Mouse (Mus musculus) spleen, adult 2 months (tissue): ENCODE measurements around the gene Fam71f1.

Experiments used
- CTCF ChIP-seq: fragments of 200-500 bp; IDR thresholded peaks from 2 replicates; pipeline ENCODE4 v1.5.1; 2011; ENCODE audit warnings: mild to moderate bottlenecking, inconsistent platforms; ENCODE audit not compliant: insufficient read depth, insufficient read length, insufficient replicate concordance; ENCODE audit errors: extremely low read depth
- POLR2A ChIP-seq: fragments of 200-500 bp; IDR thresholded peaks from 2 replicates; pipeline ENCODE4 v1.6.1; 2011; ENCODE audit warnings: low read depth, low read length, inconsistent platforms

DNA sequence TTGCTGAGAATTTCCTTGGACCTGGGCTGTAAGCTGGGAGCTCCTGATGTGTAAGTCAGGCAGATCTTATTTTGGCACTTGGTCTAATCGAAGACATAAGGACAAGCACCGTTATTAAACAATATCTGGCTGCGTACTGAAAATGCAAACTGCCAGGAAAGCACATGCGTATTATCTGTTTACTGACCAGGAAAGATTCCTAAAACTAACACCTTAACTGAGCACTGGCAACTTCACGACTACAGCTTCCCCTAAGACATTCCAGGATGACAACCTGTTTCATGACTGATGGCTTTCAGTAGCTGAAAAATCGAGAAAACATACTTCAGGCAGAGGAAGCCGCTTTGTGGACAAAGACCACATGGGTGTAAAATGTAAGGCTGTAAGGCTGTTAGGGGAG lies 28.2 kb downstream of the Fam71f1 start:
- no peak for TF ChIP-seq CTCF
- no peak for TF ChIP-seq POLR2A
